Mouse (Mus musculus) myocyte (in vitro differentiated cells): Measurements from ENCODE around the gene Cdh3.

Experiments
- CEBPB ChIP-seq: IDR thresholded peaks from 2 replicates; pipeline ENCODE4 v1.6.1; 2011; ENCODE audit warnings: mild to moderate bottlenecking, moderate library complexity; ENCODE audit not compliant: poor library complexity, insufficient read depth, severe bottlenecking
- E2F4 ChIP-seq: IDR thresholded peaks from one replicate; pipeline ENCODE4 v1.6.1; 2011; ENCODE audit warnings: mild to moderate bottlenecking, control low read depth, moderate library complexity; ENCODE audit not compliant: insufficient read depth
- MAX ChIP-seq: IDR thresholded peaks from one replicate; pipeline ENCODE4 v1.6.1; 2011; ENCODE audit warnings: low read depth, mild to moderate bottlenecking, control low read depth
- MYOD1 ChIP-seq, 3 experiments: IDR thresholded peaks; one replicate each; pipeline ENCODE4 v1.6.1; 2011; ENCODE audit warnings: control low read depth in 2 of 3, low read depth in 2 of 3, mild to moderate bottlenecking in 2 of 3, moderate library complexity in 1 of 3; ENCODE audit not compliant: insufficient read length in 2 of 3, control insufficient read depth in 1 of 3
- POLR2A ChIP-seq: IDR thresholded peaks from one replicate; pipeline ENCODE4 v1.6.1; 2011; ENCODE audit warnings: low read depth, mild to moderate bottlenecking, control low read depth, moderate library complexity; ENCODE audit not compliant: insufficient read length
- POLR2AphosphoS2 ChIP-seq: IDR thresholded peaks from one replicate; pipeline ENCODE4 v1.6.1; 2011; ENCODE audit warnings: low read depth, control low read depth; ENCODE audit not compliant: insufficient read length
- SRF ChIP-seq: IDR thresholded peaks from one replicate; pipeline ENCODE4 v1.6.1; 2011; ENCODE audit warnings: low read depth; ENCODE audit not compliant: control insufficient read depth, insufficient read length
- TCF12 ChIP-seq: IDR thresholded peaks from one replicate; pipeline ENCODE4 v1.6.1; 2011; ENCODE audit warnings: mild to moderate bottlenecking, control low read depth; ENCODE audit not compliant: poor library complexity, insufficient read depth, severe bottlenecking
- USF1 ChIP-seq: IDR thresholded peaks from one replicate; pipeline ENCODE4 v1.6.1; 2011; ENCODE audit warnings: low read depth, mild to moderate bottlenecking, control low read depth, moderate library complexity

DNA sequence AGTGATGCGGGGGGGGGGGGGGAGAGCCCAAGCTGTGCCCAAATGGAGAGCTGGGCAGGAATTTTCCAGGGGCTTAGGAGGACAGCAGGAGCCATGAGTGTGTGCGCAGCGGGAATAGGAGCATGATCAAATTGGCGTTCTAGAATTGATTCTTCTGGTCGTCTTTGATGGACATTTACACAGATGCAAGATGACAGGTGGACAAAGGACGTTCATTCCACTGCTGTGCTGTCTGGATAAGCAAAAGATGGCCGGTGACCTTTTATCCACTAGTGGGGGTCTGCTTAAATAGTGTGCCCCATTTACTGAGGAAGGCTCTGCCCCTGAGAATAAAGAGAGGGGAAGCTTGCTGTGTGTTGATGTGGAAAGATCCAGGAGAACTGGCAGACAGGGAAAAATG lies 58.3 kb downstream of the Cdh3 start:
- TF ChIP-seq POLR2A: no peak
- TF ChIP-seq SRF: no peak
- no peak for TF ChIP-seq MYOD1 (IDR thresholded peaks at IDR 0.05; ENCODE audit: control insufficient read depth in 1 of 3, insufficient read length in 2 of 3, low read depth in 2 of 3)
- TF ChIP-seq MAX: no peak
- TF ChIP-seq CEBPB: no peak
- no peak for TF ChIP-seq POLR2AphosphoS2
- no peak for TF ChIP-seq TCF12
- no peak for TF ChIP-seq E2F4
- no peak for TF ChIP-seq USF1
